Mouse (Mus musculus) lung, postnatal 0 days (tissue): ENCODE data around the gene 4931428F04Rik. TPM values are rescaled to one million over a fixed set of nuclear protein-coding genes. Genes with fewer than 3 reads are reported as not detected.

ENCODE experiments used
- ATAC-seq: fragments of 200-750 bp; cut with Nextera tagmentation; 2 replicates; pipeline ENCODE4 v1.8.0; 2017; ENCODE audit warnings: moderate library complexity
- DNase-seq: peaks from one replicate; pipeline ENCODE4 v3.0.0-alpha.2; 2016; ENCODE audit warnings: low spot score
- H3K27ac ChIP-seq: fragments of 300-500 bp; sonication (generic); 2 replicates; pipeline ENCODE4 v1.5.1; 2014; ENCODE audit warnings: antibody characterized with exemption, mild to moderate bottlenecking, low read length, mixed read lengths
- H3K27me3 ChIP-seq: fragments of 300-500 bp; sonication (generic); replicated peaks from 2 replicates; pipeline ENCODE4 v1.6.1; 2014; ENCODE audit warnings: low read length, mixed read lengths; ENCODE audit not compliant: insufficient read depth
- H3K36me3 ChIP-seq: fragments of 300-500 bp; sonication (generic); 2 replicates; pipeline ENCODE4 v1.6.1; 2014; ENCODE audit warnings: low read length, mixed read lengths; ENCODE audit not compliant: insufficient read depth
- H3K4me1 ChIP-seq: fragments of 300-500 bp; sonication (generic); 2 replicates; pipeline ENCODE4 v1.6.1; 2014; ENCODE audit warnings: antibody characterized with exemption, low read depth, low read length, mixed read lengths; ENCODE audit not compliant: insufficient read depth
- H3K4me2 ChIP-seq: fragments of 300-500 bp; sonication (generic); replicated peaks from 2 replicates; pipeline ENCODE4 v1.6.1; 2014; ENCODE audit warnings: low read depth, mild to moderate bottlenecking, low read length, moderate library complexity, mixed read lengths
- H3K4me3 ChIP-seq: fragments of 300-500 bp; sonication (generic); 2 replicates; pipeline ENCODE4 v1.5.1; 2014; ENCODE audit warnings: low read depth, low read length
- H3K9ac ChIP-seq: fragments of 300-500 bp; sonication (generic); replicated peaks from 2 replicates; pipeline ENCODE4 v1.6.1; 2014; ENCODE audit warnings: low read depth, mild to moderate bottlenecking
- H3K9me3 ChIP-seq: fragments of 300-500 bp; sonication (generic); 2 replicates; pipeline ENCODE4 v1.6.1; 2016; ENCODE audit warnings: low read length, mixed read lengths
- CTCF ChIP-seq: IDR thresholded peaks from 2 replicates; pipeline ENCODE4 v1.5.1; 2016; ENCODE audit warnings: antibody characterized with exemption, mild to moderate bottlenecking
- EP300 ChIP-seq: IDR thresholded peaks from 2 replicates; pipeline ENCODE4 v1.6.1; 2016; ENCODE audit warnings: antibody characterized with exemption, mild to moderate bottlenecking, control low read depth
- WGBS: fragments of 180-500 bp; shearing (Covaris S2); extraction: QIAGEN DNeasy Blood & Tissue Kit; methylation state at CpG from one replicate; pipeline ENCODE4 v1.1.7; 2014; 5-methylcytosine and 5-hydroxymethylcytosine counted together
- polyA plus RNA-seq: library from polyadenylated mRNA; unstranded; fragments of >200 nt; fragmentation: Nextera tagmentation; extraction: Ambion mirVana; gene quantifications from 2 replicates; pipeline ENCODE4 v1.2.1, GENCODE M21; 2015

The 4931428F04Rik gene
- polyA plus RNA-seq, 1 experiment from 2014 or later = 2.7 TPM

- no peaks in the 10 kb centered on the region for H3K9me3 ChIP-seq
- no peaks in the 10 kb centered on the region for H3K27me3 ChIP-seq
- peaks cover 9% of the 10 kb centered on the region; the same call in 1 of the 2 replicates for H3K4me1 ChIP-seq
- TF ChIP-seq EP300 (peak; percentile 25; the same call in 1 of the 2 replicates), CTCF (0 out of 2 replicates have a peak, but pooled peaks have one; percentile 1)
- WGBS = under 1% methylated on average over 55 of the region's 58 CpGs
- H3K4me3 ChIP-seq = peak within 1 kb of the TSS; percentile 93
- DNase-seq (peak; percentile 96), ATAC-seq (peak; percentile 93)
- H3K4me2 ChIP-seq = peak within 1 kb of the TSS; percentile 81
- H3K27ac ChIP-seq = peak within 1 kb of the TSS; percentile 85
- H3K9ac ChIP-seq = peak within 1 kb of the TSS; percentile 92
- peaks cover 17% of the 10 kb centered on the region for H3K36me3 ChIP-seq
These were observed 8.0 kb upstream of the 4931428F04Rik start, which contains the start of gene E2f4 for GRCm38 (mm10) chr8:105297511-105298192. TSS of gene E2f4 (plus strand) at chr8:105297663.

DNA sequence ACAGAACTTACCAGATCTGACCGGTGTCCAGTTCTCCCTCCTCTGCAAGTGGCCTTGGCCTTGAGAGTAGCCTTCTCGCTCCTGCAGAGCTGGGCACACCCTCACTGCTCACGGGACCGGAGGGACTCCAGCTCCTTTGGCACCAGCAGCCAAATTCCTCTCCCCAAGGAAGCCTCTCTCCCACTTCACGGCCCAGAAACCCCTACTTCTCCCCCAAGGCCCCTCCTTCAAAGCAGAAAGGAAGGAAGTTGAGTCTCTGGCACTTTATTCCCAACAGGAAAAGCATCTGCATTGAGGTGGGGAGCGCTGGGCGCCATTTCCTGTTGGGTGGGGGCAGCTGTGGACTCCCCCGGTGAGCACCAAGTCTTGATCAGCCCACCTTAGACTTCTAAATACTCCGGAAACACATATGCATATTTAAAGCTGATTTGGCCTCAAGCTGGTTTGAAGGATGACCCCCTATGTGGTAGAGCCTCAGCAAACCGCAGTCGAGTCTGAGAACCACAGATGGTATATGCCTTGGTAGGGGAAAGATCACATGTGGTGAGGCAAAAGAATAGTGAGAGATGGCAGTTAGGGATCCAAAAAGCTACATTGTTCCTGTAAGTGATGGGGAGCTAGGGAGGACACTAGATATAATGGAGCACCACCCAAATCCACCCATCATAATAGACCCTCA, 6.4 kb upstream of the 4931428F04Rik start, which contains the start of gene Exoc3l:
Gene Exoc3l, minus strand, starts transcription at position 207 of the 679 bp plus-strand sequence.
- Histone ChIP-seq H3K27me3 (no peaks in the 10 kb centered on the region), H3K9me3 (no peaks in the 10 kb centered on the region), H3K27ac (peak within 1 kb of the TSS; percentile 74), H3K9ac (no peak within 1 kb of the TSS), H3K4me3 (peak within 1 kb of the TSS; percentile 93), H3K4me2 (peak within 1 kb of the TSS; percentile 81), H3K36me3 (peaks cover 9% of the 10 kb centered on the region; the same call in 1 of the 2 replicates), H3K4me1 (peaks cover 9% of the 10 kb centered on the region; the same call in 1 of the 2 replicates)
- WGBS = 33% methylated on average over 11 of the region's 11 CpGs
- ATAC-seq = peak; percentile 17; the same call in 1 of the 2 replicates
- TF ChIP-seq EP300 (peak; percentile 70), CTCF (no peak)
- peak; percentile 47 for DNase-seq

DNA sequence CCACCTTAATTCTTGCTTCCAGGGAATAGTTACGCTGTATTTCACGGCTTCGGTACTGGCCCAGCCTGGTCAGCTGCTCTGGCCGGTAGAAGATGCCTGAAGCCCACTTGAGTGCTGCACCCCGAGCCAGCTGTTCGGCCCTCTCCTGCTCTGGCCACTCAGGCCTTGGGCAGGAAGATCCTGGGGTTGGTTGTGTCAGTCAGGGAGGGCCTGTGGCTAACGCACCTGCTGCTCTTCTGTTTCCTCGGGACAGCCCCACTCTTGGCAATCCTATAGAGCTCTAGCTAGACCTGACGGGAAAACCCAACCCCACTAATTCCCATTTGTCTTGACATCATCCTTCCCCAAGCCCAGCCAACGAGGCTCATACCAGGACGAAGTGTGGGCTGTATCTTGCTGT, 5.6 kb upstream of the 4931428F04Rik start:
- WGBS = 49% methylated on average over 11 of the region's 11 CpGs

GRCm38 (mm10) chr8:105294776-105295175, 5.1 kb upstream of the 4931428F04Rik start:
- H3K4me3 ChIP-seq = no peak overlapping the region
- H3K9ac ChIP-seq = no peak overlapping the region
- H3K27me3 ChIP-seq = 0 out of 2 replicates have a peak, but pooled peaks cover 4% of the 10 kb centered on the region
- TF ChIP-seq EP300 (no peak), CTCF (no peak)
- WGBS = 51% methylated on average over 9 of the region's 9 CpGs
- peak overlapping the region; percentile 57; the same call in 1 of the 2 replicates for H3K27ac ChIP-seq
- H3K4me1 ChIP-seq = peaks cover 18% of the 10 kb centered on the region
- DNase-seq (no peak), ATAC-seq (no peak)
- 0 out of 2 replicates have a peak, but pooled peaks cover under 1% of the 10 kb centered on the region for H3K36me3 ChIP-seq
- H3K4me2 ChIP-seq = peak overlapping the region; percentile 51
- no peaks in the 10 kb centered on the region for H3K9me3 ChIP-seq

More for the DNA sequence above, 5.6 kb upstream of the 4931428F04Rik start:
- Histone ChIP-seq H3K36me3 (0 out of 2 replicates have a peak, but pooled peaks cover 5% of the 10 kb centered on the region), H3K9ac (no peak overlapping the region), H3K9me3 (no peaks in the 10 kb centered on the region), H3K4me2 (peak overlapping the region; percentile 51), H3K4me3 (peak overlapping the region; percentile 29), H3K27me3 (0 out of 2 replicates have a peak, but pooled peaks cover 2% of the 10 kb centered on the region), H3K4me1 (peaks cover 13% of the 10 kb centered on the region), H3K27ac (peak overlapping the region; percentile 57)
- TF ChIP-seq CTCF (no peak), EP300 (no peak)
- ATAC-seq (no peak), DNase-seq (no peak)

GRCm38 (mm10) chr8:105293405-105293804, 3.7 kb upstream of the 4931428F04Rik start:
- ATAC-seq (no peak), DNase-seq (no peak)
- no peak overlapping the region for H3K4me2 ChIP-seq
- H3K27me3 ChIP-seq = 0 out of 2 replicates have a peak, but pooled peaks cover 4% of the 10 kb centered on the region
- H3K9ac ChIP-seq = no peak overlapping the region
- H3K27ac ChIP-seq = no peak overlapping the region
- no peaks in the 10 kb centered on the region for H3K36me3 ChIP-seq
- 70% methylated on average over 19 of the region's 19 CpGs for WGBS
- H3K4me1 ChIP-seq = peaks cover 17% of the 10 kb centered on the region
- no peaks in the 10 kb centered on the region for H3K9me3 ChIP-seq
- TF ChIP-seq EP300 (no peak), CTCF (no peak)
- H3K4me3 ChIP-seq = no peak overlapping the region

- H3K4me3 ChIP-seq = no peak overlapping the region
- 65% methylated on average over 7 of the region's 7 CpGs for WGBS
- ATAC-seq = no peak
These were observed 2.8 kb upstream of the 4931428F04Rik start for GRCm38 (mm10) chr8:105292471-105292870.

More at GRCm38 (mm10) chr8:105292471-105292870, 2.8 kb upstream of the 4931428F04Rik start:
- no peak overlapping the region for H3K4me2 ChIP-seq
- peaks cover 17% of the 10 kb centered on the region for H3K4me1 ChIP-seq
- TF ChIP-seq CTCF (no peak), EP300 (no peak)
- DNase-seq = no peak
- H3K27ac ChIP-seq = no peak overlapping the region
- H3K36me3 ChIP-seq = no peaks in the 10 kb centered on the region
- 0 out of 2 replicates have a peak, but pooled peaks cover 4% of the 10 kb centered on the region for H3K27me3 ChIP-seq
- no peak overlapping the region for H3K9ac ChIP-seq
- H3K9me3 ChIP-seq = no peaks in the 10 kb centered on the region
